Mouse (Mus musculus) intestine, embryonic 16.5 days (tissue): ENCODE results near the gene Baiap2l2. TPM values are rescaled to one million over a fixed set of nuclear protein-coding genes. Genes with fewer than 3 reads are reported as not detected.

ENCODE experiments used
- ATAC-seq: fragments of 200-750 bp; cut with Nextera tagmentation; 2 replicates; pipeline ENCODE4 v1.8.0; 2017; ENCODE audit warnings: moderate TSS enrichment, moderate library complexity
- H3K27ac ChIP-seq: fragments of 300-500 bp; sonication (generic); 2 replicates; pipeline ENCODE4 v1.5.1; 2014; ENCODE audit warnings: mild to moderate bottlenecking, low read length
- H3K27me3 ChIP-seq: fragments of 300-500 bp; sonication (generic); replicated peaks from 2 replicates; pipeline ENCODE4 v1.6.1; 2014; ENCODE audit warnings: low read length, control low read depth, mixed read lengths; ENCODE audit not compliant: control insufficient read depth, insufficient read depth
- H3K36me3 ChIP-seq: fragments of 300-500 bp; sonication (generic); 2 replicates; pipeline ENCODE4 v1.6.1; 2014; ENCODE audit warnings: low read length, control low read depth; ENCODE audit not compliant: control insufficient read depth, insufficient read depth
- H3K4me1 ChIP-seq: fragments of 300-500 bp; sonication (generic); 2 replicates; pipeline ENCODE4 v1.6.1; 2014; ENCODE audit warnings: low read length, control low read depth, mixed read lengths; ENCODE audit not compliant: control insufficient read depth, insufficient read depth
- H3K4me2 ChIP-seq: fragments of 300-500 bp; sonication (generic); 2 replicates; pipeline ENCODE4 v1.6.1; 2014; ENCODE audit warnings: low read depth, low read length, control low read depth
- H3K4me3 ChIP-seq: fragments of 300-500 bp; sonication (generic); 2 replicates; pipeline ENCODE4 v1.5.1; 2014; ENCODE audit warnings: mild to moderate bottlenecking, low read length
- H3K9ac ChIP-seq: fragments of 300-500 bp; sonication (generic); 2 replicates; pipeline ENCODE4 v1.6.1; 2014; ENCODE audit warnings: low read depth, low read length
- H3K9me3 ChIP-seq: fragments of 300-500 bp; sonication (generic); 2 replicates; pipeline ENCODE4 v1.6.1; 2016; ENCODE audit warnings: low read length, control low read depth; ENCODE audit not compliant: control insufficient read depth
- WGBS: fragments of 180-500 bp; shearing (Covaris S2); extraction: QIAGEN DNeasy Blood & Tissue Kit; methylation state at CpG from one replicate; pipeline ENCODE4 v1.1.7; 2014; 5-methylcytosine and 5-hydroxymethylcytosine counted together
- polyA plus RNA-seq: library from polyadenylated mRNA; unstranded; fragments of >200 nt; fragmentation: Nextera tagmentation; extraction: Ambion mirVana; gene quantifications from 2 replicates; pipeline ENCODE4 v1.2.1, GENCODE M21; 2015

Gene Baiap2l2
- polyA plus RNA-seq, 1 experiment from 2014 or later, result 13.6 TPM

- H3K4me1 ChIP-seq, result no peaks in the 10 kb centered on the region
- no peaks in the 10 kb centered on the region for H3K27me3 ChIP-seq
- no peak overlapping the region for H3K27ac ChIP-seq
- 74% methylated on average over 23 of the region's 23 CpGs for WGBS
- peaks cover 6% of the 10 kb centered on the region; the same call in 1 of the 2 replicates for H3K36me3 ChIP-seq
- H3K4me3 ChIP-seq, result no peak overlapping the region
- H3K4me2 ChIP-seq, result no peak overlapping the region
- no peak for ATAC-seq
- no peaks in the 10 kb centered on the region for H3K9me3 ChIP-seq
- H3K9ac ChIP-seq, result no peak overlapping the region
Measured at GRCm38 (mm10) chr15:79306043-79306637, 20.8 kb upstream of the Baiap2l2 start.

- H3K36me3 ChIP-seq, result peaks cover 6% of the 10 kb centered on the region; the same call in 1 of the 2 replicates
- H3K4me2 ChIP-seq, result no peak overlapping the region
- ATAC-seq, result no peak
- 58% methylated on average over 5 of the region's 5 CpGs for WGBS
- H3K4me3 ChIP-seq, result no peak overlapping the region
- H3K9ac ChIP-seq, result no peak overlapping the region
- no peaks in the 10 kb centered on the region for H3K27me3 ChIP-seq
- no peaks in the 10 kb centered on the region for H3K9me3 ChIP-seq
- H3K4me1 ChIP-seq, result no peaks in the 10 kb centered on the region
- no peak overlapping the region for H3K27ac ChIP-seq
Measured at GRCm38 (mm10) chr15:79304832-79305231, 19.5 kb upstream of the Baiap2l2 start.

GRCm38 (mm10) chr15:79303725-79304124 lies 18.4 kb upstream of the Baiap2l2 start:
- Histone ChIP-seq H3K9me3 (no peaks in the 10 kb centered on the region), H3K27me3 (no peaks in the 10 kb centered on the region), H3K4me2 (no peak overlapping the region), H3K36me3 (peaks cover 6% of the 10 kb centered on the region; the same call in 1 of the 2 replicates), H3K4me1 (no peaks in the 10 kb centered on the region), H3K27ac (no peak overlapping the region), H3K4me3 (no peak overlapping the region), H3K9ac (no peak overlapping the region)
- WGBS, result 81% methylated on average over 8 of the region's 8 CpGs
- ATAC-seq, result no peak

- no peaks in the 10 kb centered on the region for H3K36me3 ChIP-seq
- H3K4me2 ChIP-seq, result no peak overlapping the region
- no peak for ATAC-seq
- no peak overlapping the region for H3K9ac ChIP-seq
- H3K4me1 ChIP-seq, result no peaks in the 10 kb centered on the region
- H3K27ac ChIP-seq, result no peak overlapping the region
- H3K27me3 ChIP-seq, result no peaks in the 10 kb centered on the region
- H3K4me3 ChIP-seq, result no peak overlapping the region
- 74% methylated on average over 2 of the region's 2 CpGs for WGBS
- H3K9me3 ChIP-seq, result no peaks in the 10 kb centered on the region
Measured at GRCm38 (mm10) chr15:79299563-79300155, 14.3 kb upstream of the Baiap2l2 start.

GRCm38 (mm10) chr15:79298553-79298952 lies 13.2 kb upstream of the Baiap2l2 start:
- H3K36me3 ChIP-seq, result no peaks in the 10 kb centered on the region
- H3K27ac ChIP-seq, result no peak overlapping the region
- WGBS, result 82% methylated on average over 6 of the region's 6 CpGs
- no peak for ATAC-seq
- H3K9me3 ChIP-seq, result no peaks in the 10 kb centered on the region
- H3K4me2 ChIP-seq, result no peak overlapping the region
- H3K9ac ChIP-seq, result no peak overlapping the region
- H3K4me3 ChIP-seq, result no peak overlapping the region
- H3K4me1 ChIP-seq, result no peaks in the 10 kb centered on the region
- H3K27me3 ChIP-seq, result no peaks in the 10 kb centered on the region

- H3K9me3 ChIP-seq, result no peaks in the 10 kb centered on the region
- H3K27ac ChIP-seq, result no peak overlapping the region
- no peaks in the 10 kb centered on the region for H3K36me3 ChIP-seq
- H3K4me3 ChIP-seq, result no peak overlapping the region
- H3K27me3 ChIP-seq, result no peaks in the 10 kb centered on the region
- no peak for ATAC-seq
- H3K9ac ChIP-seq, result no peak overlapping the region
- H3K4me1 ChIP-seq, result peaks cover 2% of the 10 kb centered on the region; the same call in 1 of the 2 replicates
- no peak overlapping the region for H3K4me2 ChIP-seq
- 81% methylated on average over 9 of the region's 9 CpGs for WGBS
Measured at GRCm38 (mm10) chr15:79292779-79293178, 7.4 kb upstream of the Baiap2l2 start.

GRCm38 (mm10) chr15:79290340-79290739 lies 5.0 kb upstream of the Baiap2l2 start:
- H3K27ac ChIP-seq, result no peak overlapping the region
- 74% methylated on average over 3 of the region's 3 CpGs for WGBS
- no peaks in the 10 kb centered on the region for H3K36me3 ChIP-seq
- H3K27me3 ChIP-seq, result no peaks in the 10 kb centered on the region
- H3K9me3 ChIP-seq, result no peaks in the 10 kb centered on the region
- peaks cover 19% of the 10 kb centered on the region for H3K4me1 ChIP-seq
- H3K4me2 ChIP-seq, result no peak overlapping the region
- H3K9ac ChIP-seq, result no peak overlapping the region
- H3K4me3 ChIP-seq, result no peak overlapping the region
- ATAC-seq, result no peak

- no peaks in the 10 kb centered on the region for H3K27me3 ChIP-seq
- H3K4me3 ChIP-seq, result no peak overlapping the region
- H3K9me3 ChIP-seq, result no peaks in the 10 kb centered on the region
- no peak overlapping the region for H3K27ac ChIP-seq
- no peaks in the 10 kb centered on the region for H3K36me3 ChIP-seq
- ATAC-seq, result no peak
- H3K4me2 ChIP-seq, result no peak overlapping the region
- peaks cover 19% of the 10 kb centered on the region for H3K4me1 ChIP-seq
- H3K9ac ChIP-seq, result no peak overlapping the region
- WGBS, result 83% methylated on average over 12 of the region's 12 CpGs
Measured at GRCm38 (mm10) chr15:79289441-79289840, 4.1 kb upstream of the Baiap2l2 start.

GRCm38 (mm10) chr15:79288387-79288786 lies 3.0 kb upstream of the Baiap2l2 start:
- Histone ChIP-seq H3K4me2 (no peak overlapping the region), H3K9ac (no peak overlapping the region), H3K27ac (no peak overlapping the region), H3K27me3 (no peaks in the 10 kb centered on the region), H3K36me3 (no peaks in the 10 kb centered on the region), H3K9me3 (no peaks in the 10 kb centered on the region), H3K4me3 (no peak overlapping the region), H3K4me1 (peaks cover 19% of the 10 kb centered on the region)
- 84% methylated on average over 3 of the region's 3 CpGs for WGBS
- no peak for ATAC-seq
